Mouse (Mus musculus) limb, embryonic 12.5 days (tissue): ENCODE measurements around the gene Macrod2. TPM values are rescaled to one million over a fixed set of nuclear protein-coding genes. Genes with fewer than 3 reads are reported as not detected.

Experiments
- ATAC-seq: fragments of 200-750 bp; cut with Nextera tagmentation; 2 replicates; pipeline ENCODE4 v1.8.0; 2017; ENCODE audit warnings: low read depth, moderate TSS enrichment; ENCODE audit not compliant: insufficient number of reproducible peaks, insufficient read depth, low FRiP score, low TSS enrichment
- H3K27ac ChIP-seq: fragments of 300-500 bp; sonication (generic); 2 replicates; pipeline ENCODE4 v1.5.1; 2016; ENCODE audit warnings: mild to moderate bottlenecking, moderate library complexity
- H3K27me3 ChIP-seq: fragments of 300-500 bp; sonication (generic); 2 replicates; pipeline ENCODE4 v1.6.1; 2016; ENCODE audit warnings: mild to moderate bottlenecking, moderate library complexity
- H3K36me3 ChIP-seq: fragments of 300-500 bp; sonication (generic); 2 replicates; pipeline ENCODE4 v1.6.1; 2016; ENCODE audit warnings: mild to moderate bottlenecking, moderate library complexity
- H3K4me1 ChIP-seq: fragments of 300-500 bp; sonication (generic); replicated peaks from 2 replicates; pipeline ENCODE4 v1.6.1; 2016
- H3K4me2 ChIP-seq: fragments of 300-500 bp; sonication (generic); 2 replicates; pipeline ENCODE4 v1.6.1; 2016; ENCODE audit warnings: mild to moderate bottlenecking, moderate library complexity
- H3K4me3 ChIP-seq: fragments of 300-500 bp; sonication (generic); replicated peaks from 2 replicates; pipeline ENCODE4 v1.5.1; 2016; ENCODE audit warnings: mild to moderate bottlenecking
- H3K9ac ChIP-seq: fragments of 300-500 bp; sonication (generic); replicated peaks from 2 replicates; pipeline ENCODE4 v1.6.1; 2016; ENCODE audit warnings: mild to moderate bottlenecking, moderate library complexity
- H3K9me3 ChIP-seq: fragments of 300-500 bp; sonication (generic); 2 replicates; pipeline ENCODE4 v1.6.1; 2016; ENCODE audit warnings: mild to moderate bottlenecking, moderate library complexity
- WGBS: fragments of 180-500 bp; shearing (Covaris S2); methylation state at CpG from one replicate; pipeline ENCODE4 v1.1.7; 2016; 5-methylcytosine and 5-hydroxymethylcytosine counted together
- polyA plus RNA-seq: library from polyadenylated mRNA; unstranded; fragments of >200 nt; fragmentation: Nextera tagmentation; extraction: Ambion mirVana; gene quantifications from 2 replicates; pipeline ENCODE4 v1.2.1, GENCODE M21; 2016

Macrod2 gene
- polyA plus RNA-seq, 1 experiment from 2014 or later: 37.2 TPM

GRCm38 (mm10) chr2:142261046-142261445 is 1865.9 kb downstream of the Macrod2 start:
- Histone ChIP-seq H3K27me3 (no peaks in the 10 kb centered on the region), H3K9me3 (no peaks in the 10 kb centered on the region), H3K4me3 (no peak overlapping the region), H3K9ac (no peak overlapping the region), H3K4me1 (no peaks in the 10 kb centered on the region), H3K36me3 (no peaks in the 10 kb centered on the region), H3K27ac (no peak overlapping the region), H3K4me2 (no peak overlapping the region)
- no peak for ATAC-seq
- 86% methylated on average over 6 of the region's 6 CpGs for WGBS

DNA sequence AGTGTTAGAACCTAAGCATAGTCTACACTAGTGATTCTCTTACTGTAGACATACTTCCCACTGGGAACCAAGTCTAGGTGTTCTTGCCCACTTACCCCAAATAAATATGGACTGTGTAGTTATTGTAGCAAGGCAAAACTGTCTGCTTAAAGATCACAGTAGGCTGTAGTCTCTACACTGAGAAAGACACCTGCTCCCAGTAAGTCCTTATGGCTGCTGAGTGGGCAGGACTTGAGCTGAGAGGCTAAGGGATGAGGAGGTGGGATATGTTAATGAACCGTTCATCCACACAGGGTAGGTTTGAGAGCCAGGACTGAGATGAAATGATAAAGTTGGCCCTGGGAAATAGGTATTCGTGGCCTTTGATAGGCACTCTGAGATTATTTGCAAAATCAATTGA is 1869.6 kb downstream of the Macrod2 start:
- Histone ChIP-seq H3K27ac (no peak overlapping the region), H3K9ac (no peak overlapping the region), H3K36me3 (no peaks in the 10 kb centered on the region), H3K4me3 (no peak overlapping the region), H3K4me1 (no peaks in the 10 kb centered on the region), H3K9me3 (no peaks in the 10 kb centered on the region), H3K27me3 (no peaks in the 10 kb centered on the region), H3K4me2 (no peak overlapping the region)
- WGBS: 91% methylated on average over 2 of the region's 2 CpGs
- no peak for ATAC-seq

DNA sequence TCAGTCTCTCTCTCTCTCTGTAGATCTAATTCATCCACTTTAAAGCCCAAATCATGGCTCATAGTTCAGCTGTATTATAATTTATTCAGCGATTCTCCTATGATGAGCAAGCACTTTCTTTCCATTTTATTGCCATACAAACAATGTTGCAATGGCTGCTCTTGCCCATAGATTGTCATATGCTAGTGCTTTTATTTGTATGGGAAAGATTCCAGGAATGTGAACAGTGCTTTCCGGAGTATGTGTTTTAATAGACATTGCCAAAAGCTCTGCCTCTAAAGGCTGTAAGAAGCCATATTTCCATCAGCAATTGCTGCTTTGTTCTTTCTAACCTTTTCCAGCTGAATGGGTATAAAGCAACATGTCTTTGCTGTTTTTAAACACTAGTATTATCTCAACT is 1872.7 kb downstream of the Macrod2 start:
- Histone ChIP-seq H3K4me2 (no peak overlapping the region), H3K9me3 (no peaks in the 10 kb centered on the region), H3K4me3 (no peak overlapping the region), H3K9ac (no peak overlapping the region), H3K36me3 (no peaks in the 10 kb centered on the region), H3K27me3 (no peaks in the 10 kb centered on the region), H3K27ac (no peak overlapping the region), H3K4me1 (no peaks in the 10 kb centered on the region)
- ATAC-seq: no peak
- WGBS: 74% methylated on average over 2 of the region's 2 CpGs

GRCm38 (mm10) chr2:142286761-142287160 is 1891.7 kb downstream of the Macrod2 start:
- Histone ChIP-seq H3K4me2 (no peak overlapping the region), H3K27me3 (no peaks in the 10 kb centered on the region), H3K36me3 (no peaks in the 10 kb centered on the region), H3K4me1 (no peaks in the 10 kb centered on the region), H3K4me3 (no peak overlapping the region), H3K27ac (no peak overlapping the region), H3K9ac (no peak overlapping the region), H3K9me3 (no peaks in the 10 kb centered on the region)
- WGBS: 68% methylated on average over 1 of the region's 1 CpGs
- ATAC-seq: no peak

DNA sequence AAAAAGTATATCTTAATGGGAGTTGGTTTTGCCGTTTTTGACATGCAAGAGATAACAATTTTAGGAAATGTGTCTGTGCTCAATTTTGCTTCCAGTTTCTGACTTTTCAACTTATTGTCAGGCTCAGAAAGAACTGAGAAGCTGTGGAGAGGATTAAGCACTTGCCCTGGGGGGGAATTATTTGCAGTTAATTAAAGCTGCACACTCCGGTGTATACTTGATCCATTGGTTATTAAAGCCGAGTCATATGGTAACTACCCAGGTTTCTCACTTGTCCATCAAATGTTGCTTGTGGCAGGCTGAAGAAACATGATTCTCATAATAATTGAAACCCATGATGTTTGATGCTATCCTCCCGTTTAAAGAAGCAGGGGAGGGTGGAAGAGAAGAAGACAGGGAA is 1899.7 kb downstream of the Macrod2 start:
- H3K4me3 ChIP-seq: no peak overlapping the region
- no peak overlapping the region for H3K9ac ChIP-seq
- no peaks in the 10 kb centered on the region for H3K4me1 ChIP-seq
- no peak overlapping the region for H3K27ac ChIP-seq
- 54% methylated on average over 4 of the region's 4 CpGs for WGBS
- no peak overlapping the region for H3K4me2 ChIP-seq
- no peak for ATAC-seq
- H3K36me3 ChIP-seq: no peaks in the 10 kb centered on the region
- no peaks in the 10 kb centered on the region for H3K27me3 ChIP-seq
- no peaks in the 10 kb centered on the region for H3K9me3 ChIP-seq

DNA sequence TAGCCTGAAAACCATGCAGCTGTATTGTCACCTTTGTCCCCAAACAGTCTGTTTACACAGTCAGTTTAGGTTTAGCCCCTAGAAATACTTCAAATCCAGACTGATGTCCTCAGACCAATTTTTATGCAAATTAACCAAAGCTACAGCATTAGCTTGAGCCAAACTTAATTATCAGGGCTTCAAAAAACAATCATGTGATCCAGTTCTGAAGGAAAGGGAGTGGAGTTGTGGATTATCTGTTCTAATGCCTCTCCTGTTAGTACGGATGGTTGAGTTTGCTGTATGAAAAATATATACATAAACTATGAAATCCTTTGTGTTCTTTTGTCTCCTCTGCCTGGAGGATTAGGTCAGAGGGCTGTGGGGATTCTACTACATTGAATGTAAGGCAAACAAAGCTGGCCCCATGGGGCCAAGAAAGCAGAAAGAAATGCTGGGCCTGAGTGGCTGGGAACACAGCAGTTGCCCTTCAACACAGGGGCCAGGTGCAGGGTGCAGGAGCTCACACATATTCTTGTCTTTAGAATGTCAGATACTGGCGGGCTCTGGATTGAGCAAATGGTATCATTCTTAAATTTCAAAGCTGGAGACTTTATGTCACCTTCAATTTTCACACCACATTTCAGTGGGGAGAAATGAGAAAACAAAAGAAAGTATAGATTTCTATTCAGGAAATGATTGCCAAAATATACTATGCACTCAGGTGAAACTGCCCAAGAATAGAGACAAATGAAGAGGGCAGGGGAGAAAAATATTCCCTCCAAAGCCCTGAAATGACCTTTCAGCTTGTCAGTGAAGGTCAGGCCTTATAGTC is 1908.2 kb downstream of the Macrod2 start:
- no peaks in the 10 kb centered on the region for H3K4me1 ChIP-seq
- no peaks in the 10 kb centered on the region for H3K9me3 ChIP-seq
- no peak overlapping the region for H3K9ac ChIP-seq
- no peak overlapping the region for H3K4me2 ChIP-seq
- no peak overlapping the region for H3K4me3 ChIP-seq
- no peak for ATAC-seq
- H3K36me3 ChIP-seq: no peaks in the 10 kb centered on the region
- H3K27me3 ChIP-seq: no peaks in the 10 kb centered on the region
- WGBS: 63% methylated on average over 2 of the region's 2 CpGs
- no peak overlapping the region for H3K27ac ChIP-seq

DNA sequence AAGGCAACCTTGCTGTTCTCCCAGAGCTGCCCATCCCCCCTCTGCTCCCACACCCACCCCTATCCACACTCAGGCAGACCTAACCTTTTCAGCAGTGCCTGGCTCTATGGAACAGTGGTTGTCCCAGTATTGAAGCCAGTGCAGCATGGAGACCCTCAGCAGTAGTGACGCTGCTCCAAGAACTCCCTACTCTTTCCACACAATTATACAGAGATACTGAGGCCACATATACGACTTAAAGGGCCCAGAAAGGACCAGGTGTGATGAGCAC is 1908.7 kb downstream of the Macrod2 start:
- WGBS: 83% methylated on average over 2 of the region's 2 CpGs
- Histone ChIP-seq H3K4me3 (no peak overlapping the region), H3K9ac (no peak overlapping the region), H3K36me3 (no peaks in the 10 kb centered on the region), H3K27me3 (no peaks in the 10 kb centered on the region), H3K9me3 (no peaks in the 10 kb centered on the region), H3K4me1 (no peaks in the 10 kb centered on the region), H3K4me2 (no peak overlapping the region), H3K27ac (no peak overlapping the region)
- no peak for ATAC-seq

GRCm38 (mm10) chr2:142323158-142323557 is 1928.0 kb downstream of the Macrod2 start:
- Histone ChIP-seq H3K4me1 (no peaks in the 10 kb centered on the region), H3K4me2 (no peak overlapping the region), H3K27ac (no peak overlapping the region), H3K27me3 (no peaks in the 10 kb centered on the region), H3K4me3 (no peak overlapping the region), H3K9ac (no peak overlapping the region), H3K36me3 (no peaks in the 10 kb centered on the region), H3K9me3 (no peaks in the 10 kb centered on the region)
- ATAC-seq: no peak
- WGBS: 83% methylated on average over 3 of the region's 3 CpGs

GRCm38 (mm10) chr2:142326737-142327136 is 1931.6 kb downstream of the Macrod2 start:
- H3K27me3 ChIP-seq: no peaks in the 10 kb centered on the region
- no peaks in the 10 kb centered on the region for H3K36me3 ChIP-seq
- H3K9me3 ChIP-seq: no peaks in the 10 kb centered on the region
- no peak overlapping the region for H3K4me3 ChIP-seq
- ATAC-seq: no peak
- H3K4me1 ChIP-seq: no peaks in the 10 kb centered on the region
- H3K9ac ChIP-seq: no peak overlapping the region
- no peak overlapping the region for H3K4me2 ChIP-seq
- WGBS: 95% methylated on average over 3 of the region's 3 CpGs
- H3K27ac ChIP-seq: no peak overlapping the region

DNA sequence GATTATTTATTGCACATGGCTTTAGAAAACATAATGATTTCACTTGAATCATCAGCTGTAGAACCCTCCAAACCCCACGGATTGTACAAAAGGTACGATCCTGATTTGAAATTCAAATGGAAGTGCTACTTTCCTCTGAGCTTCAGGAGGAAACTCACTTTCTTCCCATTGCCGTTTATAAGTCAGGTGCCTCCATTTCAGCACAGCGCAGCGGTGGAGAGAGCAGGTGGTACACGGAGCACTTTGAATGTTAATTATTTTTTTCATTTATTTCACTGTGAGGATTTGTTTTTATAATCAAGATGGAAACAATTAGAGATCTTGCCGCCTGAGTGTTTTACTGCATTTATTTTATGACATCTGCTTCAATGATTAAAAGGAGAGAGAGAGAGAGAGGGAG is 1934.7 kb downstream of the Macrod2 start:
- no peak for ATAC-seq
- H3K27ac ChIP-seq: no peak overlapping the region
- H3K9me3 ChIP-seq: no peaks in the 10 kb centered on the region
- H3K4me2 ChIP-seq: no peak overlapping the region
- no peaks in the 10 kb centered on the region; the same call in 1 of the 2 replicates for H3K27me3 ChIP-seq
- no peak overlapping the region for H3K4me3 ChIP-seq
- no peaks in the 10 kb centered on the region for H3K36me3 ChIP-seq
- peaks cover 8% of the 10 kb centered on the region for H3K4me1 ChIP-seq
- 48% methylated on average over 7 of the region's 7 CpGs for WGBS
- H3K9ac ChIP-seq: no peak overlapping the region

DNA sequence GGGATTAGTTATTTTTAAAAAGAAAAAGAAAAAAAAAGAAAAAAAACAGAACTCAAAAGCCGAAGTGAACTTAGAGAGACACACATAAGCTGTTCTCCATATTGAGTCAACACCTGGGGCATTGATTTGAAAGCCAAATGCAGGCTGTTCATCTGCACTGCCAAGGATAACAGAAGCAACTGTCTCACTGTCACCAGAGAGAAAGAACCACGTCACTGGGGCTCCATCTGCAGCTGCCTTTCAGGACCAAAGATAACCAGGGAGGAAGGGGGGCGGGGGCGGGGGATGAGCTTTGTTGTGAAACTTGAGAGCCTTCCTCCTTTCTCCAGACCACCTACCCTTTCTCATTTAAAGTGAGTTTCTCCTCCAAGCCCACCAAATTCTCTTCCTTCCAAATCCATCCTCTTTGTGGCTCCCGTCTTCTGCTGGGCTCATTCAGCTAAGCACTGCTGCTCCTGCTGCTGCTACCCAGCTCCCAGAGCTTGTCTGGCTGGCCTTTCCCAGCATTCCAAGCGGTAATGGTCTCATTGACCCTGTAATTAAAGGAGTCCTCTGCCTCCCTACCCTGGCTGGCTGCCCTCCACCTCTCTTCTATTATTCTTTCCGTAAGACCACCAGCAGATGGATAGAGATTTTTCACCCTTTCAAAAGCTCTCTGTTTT is 1939.5 kb downstream of the Macrod2 start:
- Histone ChIP-seq H3K27me3 (no peaks in the 10 kb centered on the region; the same call in 1 of the 2 replicates), H3K36me3 (no peaks in the 10 kb centered on the region), H3K4me1 (peaks cover 12% of the 10 kb centered on the region), H3K4me2 (peak overlapping the region; percentile 24; the same call in 1 of the 2 replicates), H3K4me3 (no peak overlapping the region), H3K9me3 (no peaks in the 10 kb centered on the region), H3K9ac (no peak overlapping the region), H3K27ac (no peak overlapping the region; the same call in 1 of the 2 replicates)
- 16% methylated on average over 7 of the region's 7 CpGs for WGBS
- no peak; the same call in 1 of the 2 replicates for ATAC-seq
